Mouse (Mus musculus): ENCODE data around the gene Nol12.

Nol12 gene

DNA sequence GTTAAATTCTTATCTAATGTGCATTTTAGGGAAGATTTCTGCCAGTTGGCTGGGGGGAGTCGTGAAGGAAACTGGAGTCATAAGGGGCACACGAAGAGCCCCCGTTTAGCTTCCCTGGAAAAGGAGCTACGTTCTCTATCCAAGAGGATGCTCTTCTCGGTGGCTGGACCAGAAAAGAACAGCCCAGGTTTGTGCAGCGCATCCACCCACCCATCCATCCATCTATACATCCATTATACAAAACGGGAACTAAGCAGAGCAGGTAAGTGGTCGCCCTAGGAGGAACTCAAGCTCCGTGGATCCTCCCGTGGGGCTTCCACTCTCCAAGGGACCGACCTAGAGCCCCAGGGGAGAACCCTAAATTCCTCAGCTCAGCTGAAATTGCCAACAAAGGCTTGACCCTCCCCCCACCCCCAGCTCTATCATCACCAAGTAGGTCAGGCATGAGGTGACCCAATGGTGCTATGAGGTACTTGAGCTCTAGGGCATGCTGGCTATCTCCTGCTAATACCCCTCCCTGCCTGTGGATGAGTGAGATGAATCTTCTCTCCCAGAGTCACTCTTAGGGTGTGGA lies 13.5 kb downstream of the Nol12 start:
- DNase-seq (ENCODE audit: low spot score), result no peak

DNA sequence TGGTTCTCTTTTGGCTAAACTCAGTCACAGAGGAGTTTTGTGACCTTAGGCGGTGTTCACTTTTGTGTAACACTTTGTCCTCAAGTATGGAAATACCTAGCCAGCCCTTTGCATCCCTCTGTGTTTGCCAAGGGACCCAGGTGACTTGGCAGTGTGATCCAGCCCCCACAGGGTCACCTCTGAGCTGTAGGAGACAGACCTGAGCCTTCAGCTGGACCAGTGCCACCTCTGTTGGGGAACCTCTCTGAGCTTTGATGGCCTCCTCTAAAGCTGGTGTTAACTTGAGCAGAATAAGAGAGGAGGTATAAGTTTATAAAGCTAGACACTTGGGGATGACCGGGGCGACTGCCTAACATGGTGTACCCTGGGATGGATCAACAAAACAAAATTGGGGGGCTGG lies 14.2 kb downstream of the Nol12 start:
- DNase-seq (ENCODE audit: low spot score), result no peak

DNA sequence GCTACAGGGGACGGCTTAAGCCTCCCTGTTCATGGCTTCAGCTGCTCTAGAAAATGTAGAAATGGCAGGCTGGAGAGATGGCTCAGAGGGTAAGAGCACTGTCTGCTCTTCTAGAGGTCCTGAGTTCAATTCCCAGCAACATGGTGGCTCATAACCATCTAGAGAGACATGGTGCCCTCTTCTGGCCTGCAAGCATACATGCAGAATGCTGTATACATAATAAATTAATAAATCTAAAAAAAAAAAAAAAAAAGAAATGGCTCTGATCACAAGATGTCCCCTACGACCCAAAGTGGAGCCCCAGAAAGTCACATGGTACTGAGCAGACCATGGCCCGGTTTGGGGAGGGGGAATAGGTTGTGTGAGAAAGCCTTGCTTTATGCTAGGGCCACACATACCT lies 20.9 kb downstream of the Nol12 start:
- DNase-seq (ENCODE audit: low spot score), result no peak

DNA sequence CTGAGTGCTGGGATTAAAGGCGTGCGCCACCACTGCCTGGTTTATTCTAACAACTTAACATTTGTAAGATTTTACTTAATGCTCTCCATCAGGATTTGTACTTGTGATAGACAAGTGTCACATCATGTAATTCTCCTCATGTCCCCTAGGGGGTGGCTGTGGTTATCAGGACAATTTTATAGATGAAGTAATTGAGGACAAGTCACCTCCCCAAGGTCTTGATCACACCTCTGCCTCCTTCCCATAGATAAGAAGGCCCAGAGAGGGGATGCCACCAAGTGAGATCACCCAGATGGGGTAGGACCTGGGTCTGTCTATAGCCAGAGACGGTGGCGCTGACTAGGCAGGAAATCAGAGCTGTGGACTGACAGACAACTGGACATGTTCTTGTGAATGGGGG lies 21.6 kb downstream of the Nol12 start:
- no peak for DNase-seq (ENCODE audit: low spot score)

DNA sequence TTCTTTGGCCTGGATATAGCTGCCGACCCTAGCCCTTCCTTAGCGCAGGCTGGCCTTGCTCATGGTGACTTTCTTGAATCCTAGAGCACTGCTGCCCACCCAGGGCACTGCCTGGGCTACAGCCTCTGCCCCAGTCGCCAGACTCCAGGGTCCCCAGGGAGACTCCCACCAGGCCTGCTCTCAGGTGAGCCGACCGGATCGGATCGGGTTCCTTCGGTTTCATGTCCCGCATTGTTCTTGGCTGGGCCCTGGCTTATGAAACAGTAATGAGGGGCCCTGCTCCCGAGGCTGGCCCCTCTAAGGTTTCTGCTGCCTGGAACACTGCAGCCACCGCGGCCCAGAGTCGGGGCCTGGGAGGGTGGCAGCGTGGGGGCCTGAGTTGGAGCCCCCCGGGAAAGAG lies 22.3 kb downstream of the Nol12 start:
- no peak for DNase-seq (ENCODE audit: low spot score)

DNA sequence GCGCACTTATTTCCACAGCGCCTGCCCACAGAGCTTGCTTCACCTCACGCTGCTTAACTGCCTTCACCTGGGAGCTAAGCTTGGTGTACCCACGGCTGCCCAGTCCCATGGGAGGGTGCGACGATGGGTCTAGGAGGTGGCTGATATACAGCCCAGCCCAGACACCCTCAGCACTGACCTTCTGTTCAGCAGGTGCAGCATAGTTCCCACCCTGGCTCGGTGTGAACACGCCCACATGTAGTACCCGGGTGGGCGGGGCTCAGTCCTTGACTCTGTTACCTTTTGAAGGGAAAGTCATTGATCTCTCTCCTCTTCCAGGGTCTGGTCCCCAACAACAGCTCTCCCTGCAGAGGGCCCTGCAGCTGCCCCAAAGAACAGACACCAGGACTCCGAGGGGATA lies 24.8 kb downstream of the Nol12 start:
- no peak for DNase-seq (ENCODE audit: low spot score)

DNA sequence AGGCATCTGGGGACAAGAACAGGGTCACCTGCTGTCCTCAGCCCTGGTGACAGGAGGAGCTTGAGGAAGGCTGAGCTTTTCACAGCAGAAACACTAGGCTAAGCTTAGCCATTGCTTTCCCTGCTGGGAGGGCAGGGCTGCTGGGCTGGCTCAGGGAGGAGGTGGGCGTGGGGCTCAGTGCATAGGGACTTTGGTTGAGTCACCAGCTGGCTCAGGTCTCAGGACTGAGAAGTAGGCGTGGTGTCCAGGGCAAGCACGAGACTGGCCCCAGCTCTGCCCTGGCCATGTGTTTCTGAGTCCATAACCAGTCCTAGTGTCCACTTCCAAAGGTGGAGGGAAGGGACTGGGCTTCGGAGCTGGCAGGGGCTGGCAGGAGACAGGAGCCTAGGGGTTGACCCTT lies 25.4 kb downstream of the Nol12 start:
- no peak for DNase-seq (ENCODE audit: low spot score)

DNA sequence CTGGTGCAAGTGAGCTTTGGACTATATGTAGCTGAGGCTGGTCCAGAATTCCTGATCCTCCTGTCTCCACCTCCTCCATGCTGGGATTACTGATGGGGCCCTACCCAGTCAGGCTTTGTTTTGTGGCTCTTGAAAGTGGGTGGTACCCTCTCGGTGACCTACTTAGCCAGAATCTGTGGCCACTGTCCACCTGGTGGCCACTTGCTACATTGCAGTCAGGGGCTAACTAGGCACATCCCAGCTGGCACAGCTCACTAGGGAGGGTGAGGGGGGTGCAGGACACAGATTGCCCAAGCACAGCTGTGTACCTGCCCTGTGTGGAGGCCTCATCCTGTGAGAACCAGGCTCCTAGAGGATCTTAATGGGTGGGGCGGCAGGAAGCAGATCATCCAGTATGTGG lies 28.2 kb downstream of the Nol12 start:
- no peak for DNase-seq (ENCODE audit: low spot score)

DNA sequence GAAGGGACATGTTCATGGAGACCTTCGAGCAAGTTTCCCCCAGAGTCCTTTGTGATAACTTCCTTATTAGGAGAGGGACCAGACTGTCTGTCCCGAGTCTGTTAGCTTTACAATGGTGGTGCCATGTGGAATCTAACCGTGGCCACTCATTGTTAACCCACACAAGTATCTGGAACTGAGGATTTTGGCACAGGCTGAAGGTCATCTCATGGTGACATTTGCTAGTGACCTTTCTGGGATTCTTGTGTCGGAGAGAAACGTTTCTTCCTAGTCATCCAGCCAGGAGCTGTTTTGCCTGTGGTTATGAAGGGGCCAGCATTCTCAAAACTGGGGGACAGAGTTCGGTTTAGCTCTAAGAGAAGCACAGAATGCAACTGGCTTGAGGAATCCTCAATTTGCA lies 36.9 kb downstream of the Nol12 start:
- DNase-seq (ENCODE audit: low spot score), result no peak

DNA sequence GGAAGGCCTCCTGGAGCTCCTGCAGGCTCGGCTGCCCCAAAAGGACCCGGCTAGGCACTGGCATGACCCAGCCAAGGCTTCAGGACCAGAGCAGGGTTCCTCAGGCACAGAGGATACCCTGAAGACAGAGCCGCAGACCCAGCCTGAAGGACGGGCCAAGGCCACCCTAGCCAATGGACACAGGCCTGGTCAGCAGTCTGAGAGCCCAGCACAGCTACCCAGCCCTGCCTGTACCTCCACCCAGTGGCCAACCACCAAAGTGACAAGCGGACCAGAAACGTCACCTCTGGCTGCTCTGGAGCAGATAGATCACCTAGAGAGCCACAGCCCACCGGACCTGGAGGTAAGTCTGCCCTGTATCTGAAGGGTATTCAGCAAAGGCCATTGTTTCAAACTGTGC lies 39.2 kb downstream of the Nol12 start:
- DNase-seq (ENCODE audit: low spot score), result no peak

DNA sequence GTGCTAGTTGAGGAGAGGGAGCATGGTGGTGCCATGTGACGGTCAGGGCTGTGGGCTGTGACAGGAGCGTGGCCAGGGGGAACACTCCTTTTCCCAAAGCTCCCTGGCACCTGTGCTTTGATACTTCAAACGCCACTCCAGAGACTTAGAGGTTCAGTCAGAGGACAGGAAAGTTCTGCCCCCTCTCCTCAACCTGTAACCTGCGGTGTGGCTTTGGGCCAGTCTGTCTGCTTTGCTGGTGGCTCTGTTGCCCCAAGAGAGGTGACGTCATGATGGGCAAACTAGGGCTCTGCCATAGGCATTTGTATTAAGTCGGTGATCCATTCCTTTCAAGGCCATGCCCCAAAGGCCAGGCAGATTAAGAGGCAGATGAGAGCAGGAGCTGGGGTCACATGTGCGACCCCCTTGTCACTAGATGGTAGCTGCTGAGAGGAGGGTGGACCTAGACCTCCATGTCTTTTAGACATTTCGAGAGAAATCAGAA lies 43.0 kb downstream of the Nol12 start:
- DNase-seq (ENCODE audit: low spot score), result no peak

DNA sequence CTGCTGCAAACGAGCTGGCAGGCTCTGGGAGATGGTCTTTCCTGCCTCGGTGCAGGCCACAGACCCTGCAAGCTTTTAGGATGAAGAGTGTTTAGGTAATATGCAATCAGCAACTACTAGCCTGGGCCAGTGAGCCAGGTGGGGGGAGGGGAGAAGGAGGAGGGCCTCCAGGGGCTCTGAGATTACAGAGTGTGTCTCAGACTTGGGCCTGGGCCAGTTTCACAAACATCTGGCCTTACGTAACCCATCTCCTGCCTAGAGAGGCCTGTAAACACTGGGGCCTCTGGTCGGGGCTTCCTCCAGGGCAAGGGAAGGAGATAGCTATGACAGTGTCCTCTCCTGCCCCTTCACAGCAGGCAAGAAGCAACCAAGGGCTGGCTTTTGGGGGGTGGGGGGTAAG lies 44.1 kb downstream of the Nol12 start:
- DNase-seq (ENCODE audit: low spot score), result peak; percentile 70

DNA sequence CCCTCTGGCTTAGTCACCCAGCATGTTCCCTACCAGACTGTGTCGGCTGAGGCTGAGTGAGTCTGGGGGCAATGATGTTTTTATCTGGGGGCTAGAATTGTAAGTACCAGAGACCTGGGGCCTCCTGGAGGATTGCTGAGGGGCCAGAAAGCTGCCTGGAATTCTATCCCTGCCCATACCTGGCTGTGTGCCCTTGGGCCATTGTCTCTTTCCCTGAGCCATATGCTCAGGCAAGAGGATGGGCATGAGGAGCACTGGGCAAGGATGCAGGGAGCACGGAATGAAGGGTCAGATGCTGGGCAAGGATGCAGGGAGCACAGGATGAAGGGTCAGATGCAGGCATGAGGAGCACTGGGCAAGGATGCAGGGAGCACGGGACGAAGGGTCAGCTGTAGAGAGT lies 45.4 kb downstream of the Nol12 start:
- DNase-seq (ENCODE audit: low spot score), result no peak

DNA sequence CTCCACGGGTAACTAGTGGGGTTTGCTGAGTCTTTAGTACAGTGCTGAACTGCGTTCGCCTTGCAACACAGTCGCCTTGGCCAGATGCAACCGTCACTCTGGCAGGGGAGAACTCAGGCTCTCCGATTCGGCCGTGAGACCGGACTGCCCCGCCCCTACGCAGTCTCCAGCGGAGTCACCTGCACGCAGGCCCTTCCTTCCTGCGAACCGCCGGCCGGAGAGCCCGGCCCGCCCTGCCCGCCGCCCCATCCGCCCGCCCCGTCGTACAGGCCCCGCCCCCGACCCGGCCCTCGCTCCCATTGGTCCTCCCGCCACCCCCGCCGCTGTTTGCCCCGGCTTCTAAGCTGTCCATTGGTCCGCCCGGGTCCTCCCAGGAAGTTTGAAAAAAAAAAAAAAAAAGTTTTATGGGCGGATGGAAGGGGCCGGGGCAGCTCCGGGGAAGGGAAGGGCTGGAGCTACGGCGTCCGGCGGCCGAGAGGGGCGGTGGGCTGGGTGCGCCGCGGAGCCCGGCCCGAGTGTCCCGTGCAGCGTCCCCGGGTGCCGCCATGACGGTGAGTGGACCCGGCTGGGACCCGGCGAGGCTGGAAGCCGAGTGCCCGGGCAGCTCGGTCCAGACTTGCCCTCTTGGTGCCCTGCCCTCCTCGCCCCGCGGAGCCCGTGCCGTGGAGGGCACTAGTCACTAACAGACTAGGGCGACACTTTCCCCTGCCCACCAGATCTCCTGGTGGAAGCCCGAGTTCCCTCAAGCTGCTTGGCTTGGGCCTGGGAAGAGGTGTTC lies 48.1 kb downstream of the Nol12 start:
- DNase-seq (ENCODE audit: low spot score), result peak; percentile 91

DNA sequence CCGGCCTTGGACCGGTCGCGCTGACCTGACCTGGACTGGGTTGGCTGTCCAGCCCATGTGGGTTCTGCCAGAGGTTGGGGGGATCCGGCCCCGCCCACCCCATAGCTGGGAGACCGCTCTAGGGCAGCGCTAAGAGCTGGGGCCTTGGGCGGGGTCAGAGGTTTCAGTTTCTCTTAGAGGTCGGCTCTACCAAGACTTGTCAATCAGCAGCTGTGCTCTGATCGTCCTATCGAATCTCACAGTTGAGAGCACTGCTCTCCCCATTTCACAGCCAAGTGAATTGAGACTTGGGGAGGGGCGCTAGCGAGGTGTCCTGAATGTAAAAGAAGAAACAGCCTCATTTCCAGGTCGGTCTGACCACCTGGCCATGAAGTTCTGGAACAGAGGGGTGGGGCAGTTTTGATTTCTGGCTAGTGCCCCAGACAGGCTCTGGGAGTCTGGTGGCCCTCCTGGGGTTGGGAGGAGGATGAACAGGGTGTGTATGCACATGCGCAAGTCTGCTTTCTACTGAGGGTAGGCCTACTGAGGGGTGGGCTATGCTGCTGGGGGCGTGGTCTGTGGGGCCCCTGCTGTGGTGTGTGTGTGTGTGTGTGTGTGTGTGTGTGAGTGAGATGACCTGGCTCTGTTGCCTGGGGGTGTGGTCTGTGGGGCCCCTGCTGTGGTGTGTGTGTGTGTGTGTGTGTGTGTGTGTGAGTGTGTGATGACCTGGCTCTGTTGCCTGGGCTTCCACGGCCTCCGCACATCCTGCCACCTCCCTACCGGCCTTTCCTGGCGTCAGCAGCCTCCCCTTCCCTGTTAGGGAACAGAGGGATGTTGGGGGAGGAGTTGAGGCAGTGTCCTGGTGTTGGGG lies 48.9 kb downstream of the Nol12 start:
- DNase-seq (ENCODE audit: low spot score), result peak; percentile 77

DNA sequence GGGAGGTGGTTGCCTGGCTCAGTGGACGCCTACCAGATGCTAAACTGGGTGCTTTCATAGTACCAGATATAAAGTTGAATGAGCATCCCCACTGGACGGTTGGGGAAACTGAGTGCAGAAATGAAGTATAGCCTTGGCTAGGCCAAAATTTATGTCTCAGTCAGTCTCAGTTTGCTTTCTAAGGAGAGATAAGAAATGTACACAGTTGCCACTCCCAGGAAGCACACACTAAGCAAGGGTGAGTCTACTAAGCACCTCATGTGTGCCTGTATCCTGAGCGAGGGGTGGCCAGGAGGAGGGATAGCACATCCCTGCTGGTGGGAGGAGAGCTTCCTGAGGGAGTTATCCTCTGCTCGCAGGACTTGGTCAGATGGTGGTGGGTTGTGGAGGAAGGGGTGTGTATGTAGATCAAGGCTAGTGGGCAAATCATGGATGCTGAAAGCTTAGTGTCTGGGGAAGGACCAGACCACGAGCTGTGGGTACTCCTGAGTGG lies 49.6 kb downstream of the Nol12 start:
- no peak for DNase-seq (ENCODE audit: low spot score)

DNA sequence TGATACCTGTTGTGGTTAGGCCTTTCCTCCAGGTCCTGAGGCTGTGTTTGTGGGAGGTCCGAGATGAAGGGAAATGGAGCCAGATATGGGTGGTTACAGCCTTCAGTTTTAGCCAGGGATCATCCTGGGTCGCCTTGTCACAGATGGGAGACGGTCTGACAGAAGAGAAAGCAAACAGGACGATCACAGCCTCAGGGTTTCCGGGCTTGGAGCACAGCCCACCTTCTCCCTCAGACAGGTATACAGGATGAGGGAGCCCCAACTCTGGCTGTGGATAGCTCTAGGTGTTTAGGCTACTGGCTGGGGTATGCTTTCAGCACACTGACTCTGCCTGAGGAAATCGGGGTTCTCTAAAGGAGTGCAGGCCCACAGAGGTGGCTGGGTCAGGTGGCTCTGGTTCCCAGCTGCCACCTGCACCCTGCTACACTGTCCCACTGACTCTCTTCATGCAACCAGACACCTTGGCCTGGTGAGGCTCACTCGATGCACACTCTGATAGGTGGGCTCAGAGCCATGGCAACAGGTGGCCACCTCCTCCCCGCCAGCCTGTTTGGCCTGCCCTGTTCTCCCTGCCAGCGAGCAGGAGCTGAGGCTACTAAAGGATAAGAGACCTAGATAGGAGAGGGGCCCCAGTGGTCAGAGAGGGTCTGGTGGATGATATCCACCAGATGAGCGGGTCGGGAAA lies 51.9 kb downstream of the Nol12 start:
- no peak for DNase-seq (ENCODE audit: low spot score)

DNA sequence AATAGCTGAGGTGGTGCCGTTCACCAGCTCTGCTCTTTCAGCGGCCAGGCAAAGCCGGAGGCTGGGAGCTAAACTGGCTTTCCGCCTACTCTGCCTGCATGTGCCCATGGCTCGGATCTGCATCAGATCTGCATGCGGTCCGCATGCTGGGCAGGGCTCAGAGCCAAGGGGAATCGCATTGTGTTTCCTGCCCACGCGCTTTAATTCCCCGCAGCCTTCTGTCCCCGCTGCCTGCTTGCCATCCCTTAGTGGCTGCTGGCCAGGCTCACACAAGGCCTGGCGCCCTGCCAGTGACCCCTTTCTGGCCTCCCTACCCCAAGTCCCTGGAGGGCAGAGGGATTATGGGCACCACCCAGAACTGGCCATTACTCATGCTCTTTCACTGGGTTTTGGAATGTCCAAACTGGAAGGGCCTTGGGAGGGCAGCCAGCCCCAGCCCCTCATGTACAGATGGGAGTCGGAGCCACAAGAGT lies 53.8 kb downstream of the Nol12 start:
- DNase-seq (ENCODE audit: low spot score), result peak; percentile 72

DNA sequence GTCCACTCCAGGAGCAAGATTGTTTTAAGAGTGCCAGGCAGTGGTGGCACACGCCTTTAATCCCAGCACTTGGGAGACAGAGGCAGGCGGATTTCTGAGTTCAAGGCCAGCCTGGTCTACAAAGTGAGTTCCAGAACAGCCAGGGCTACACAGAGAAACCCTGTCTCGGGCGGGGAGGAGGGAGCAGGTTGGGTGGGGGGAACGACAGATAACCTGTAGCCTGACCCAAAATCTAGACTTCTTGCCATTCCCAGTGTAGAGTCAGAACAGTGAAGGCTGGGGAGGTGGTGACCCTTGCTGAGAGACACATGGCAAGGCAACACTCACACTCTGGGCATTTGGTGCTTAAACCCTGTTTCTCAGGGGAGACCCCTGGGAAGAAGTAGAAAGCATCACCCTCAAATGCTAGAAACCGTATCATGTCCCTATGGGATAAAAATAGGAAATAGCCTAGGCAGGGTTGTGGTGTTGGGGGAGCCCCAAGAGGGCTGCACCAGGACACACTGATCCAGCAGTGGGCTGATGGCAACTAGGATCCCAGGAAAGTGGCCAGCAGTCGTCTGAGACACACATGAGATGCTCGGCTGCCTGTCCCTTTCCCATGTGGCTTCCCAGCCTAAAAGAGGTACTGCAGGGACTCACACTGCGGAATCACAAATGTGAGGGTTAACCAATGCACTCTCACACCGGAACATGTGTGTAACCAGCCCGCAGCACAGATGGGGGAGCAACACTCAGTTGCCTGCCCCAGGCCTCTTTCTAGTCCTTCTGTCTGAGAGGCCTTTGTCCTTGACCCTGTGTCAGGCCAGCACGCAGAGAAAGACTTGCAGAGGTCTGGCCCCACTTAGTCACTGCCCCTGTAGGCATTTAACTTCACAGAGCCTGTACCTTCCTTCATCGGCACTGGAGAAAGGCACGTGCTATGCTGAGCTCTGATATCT lies 54.7 kb downstream of the Nol12 start:
- DNase-seq (ENCODE audit: low spot score), result no peak

DNA sequence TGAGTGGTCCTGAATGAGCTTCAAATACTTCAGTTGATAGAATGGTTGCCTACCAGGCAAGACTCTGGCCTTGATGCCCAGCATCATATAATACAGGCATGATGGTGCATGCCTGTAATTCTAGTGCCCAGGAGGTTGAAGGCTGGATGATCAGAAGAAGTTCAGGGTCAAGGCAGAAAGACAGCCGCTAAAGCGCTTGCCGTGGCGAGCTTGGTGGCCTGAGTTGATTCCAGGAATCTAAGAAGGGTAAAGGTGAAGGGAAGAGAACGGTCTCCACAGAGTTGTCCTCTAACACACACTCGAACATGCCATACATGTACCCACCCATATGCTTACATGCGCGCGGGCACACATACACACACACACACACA lies 55.3 kb downstream of the Nol12 start:
- no peak for DNase-seq (ENCODE audit: low spot score)

DNA sequence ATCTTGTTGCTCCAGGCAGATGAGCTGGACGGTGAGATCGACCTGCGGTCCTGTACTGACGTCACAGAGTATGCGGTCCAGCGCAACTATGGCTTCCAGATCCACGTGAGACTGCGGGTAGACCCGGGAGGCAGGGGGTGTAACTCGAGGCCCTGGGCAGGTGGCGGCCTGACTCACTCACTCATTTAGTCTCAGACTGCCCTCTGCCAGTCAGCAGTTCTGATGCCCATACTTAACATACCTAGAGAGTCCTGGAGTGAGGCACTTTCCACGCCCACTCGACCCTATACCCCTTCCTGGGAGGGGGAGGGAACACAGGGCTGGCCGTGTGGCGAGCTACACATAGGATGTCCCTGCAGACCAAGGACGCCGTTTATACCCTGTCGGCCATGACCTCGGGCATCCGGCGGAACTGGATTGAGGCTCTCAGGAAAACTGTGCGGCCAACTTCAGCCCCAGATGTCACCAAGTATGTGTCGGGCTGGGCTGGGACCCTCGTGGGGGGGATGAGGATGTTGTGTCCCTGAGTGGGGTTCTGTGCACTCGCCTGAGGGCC lies 56.3 kb downstream of the Nol12 start:
- no peak for DNase-seq (ENCODE audit: low spot score)

Data from testis, postnatal 14 days (tissue).